8 mouse cellular contexts compared by ENCODE assay signal in genomic region chr10:26798752-26799411, GRCm38 (mm10). TPM values are rescaled to one million over a fixed set of nuclear protein-coding genes. Genes with fewer than 3 reads are reported as not detected.
DNase-seq lines count a peak whose midpoint lies in the region; ATAC-seq lines count a peak whose summit lies in the region.

No protein-coding gene starts in this region.

- H3K9me3 ChIP-seq in heart, embryonic 11.5 days (replicated peaks; ENCODE audit: control insufficient read depth, low read length): no peaks in the 10 kb centered on the region
- H3K9me3 ChIP-seq in embryonic facial prominence, embryonic 15.5 days (replicated peaks): no peaks in the 10 kb centered on the region
- H3K9me3 ChIP-seq in megakaryocyte, embryonic 14.5 days: no peaks in the 10 kb centered on the region

- DNase-seq in heart, adult 8-10 months (ENCODE audit: low spot score): no peak
- DNase-seq in B cell, adult 2 months: peak; percentile 49 to 57
- DNase-seq in embryo, embryonic 10 days (ENCODE audit: low spot score): no peak
- no peak for DNase-seq in layer of hippocampus, postnatal 14 days (ENCODE audit: low spot score in 2 of 2)
- DNase-seq in gastrocnemius, adult 8-10 months (ENCODE audit: low spot score in 2 of 2): no peak

- ATAC-seq in heart, embryonic 11.5 days (replicated peaks; ENCODE audit: insufficient number of reproducible peaks, low FRiP score, low TSS enrichment): no peak; the same call in 1 of the 2 replicates
- no peak for ATAC-seq in embryonic facial prominence, embryonic 15.5 days (ENCODE audit: insufficient number of reproducible peaks, low FRiP score, low TSS enrichment, low read depth)

- H3K27me3 ChIP-seq in heart, embryonic 11.5 days (ENCODE audit: control insufficient read depth, insufficient read depth, low read length): no peaks in the 10 kb centered on the region
- no peaks in the 10 kb centered on the region for H3K27me3 ChIP-seq in embryonic facial prominence, embryonic 15.5 days
- no peaks in the 10 kb centered on the region for H3K27me3 ChIP-seq in megakaryocyte, embryonic 14.5 days (replicated peaks)

- no peak overlapping the region for H3K4me2 ChIP-seq in heart, embryonic 11.5 days
- no peak overlapping the region for H3K4me2 ChIP-seq in embryonic facial prominence, embryonic 15.5 days (replicated peaks)

- H3K4me1 ChIP-seq in heart, embryonic 11.5 days (ENCODE audit: control insufficient read depth, insufficient read depth, low read length): peaks cover 12% of the 10 kb centered on the region
- H3K4me1 ChIP-seq in embryonic facial prominence, embryonic 15.5 days: 0 out of 2 replicates have a peak, but pooled peaks cover 5% of the 10 kb centered on the region
- peaks cover 91% of the 10 kb centered on the region for H3K4me1 ChIP-seq in megakaryocyte, embryonic 14.5 days

- WGBS in heart, embryonic 11.5 days (ENCODE audit: insufficient replicate concordance): 61% methylated on average over 10 of the region's 10 CpGs
- 70% methylated on average over 10 of the region's 10 CpGs for WGBS in embryonic facial prominence, embryonic 15.5 days

- no peaks in the 10 kb centered on the region for H3K36me3 ChIP-seq in heart, embryonic 11.5 days (ENCODE audit: control insufficient read depth, insufficient read depth, low read length)
- no peaks in the 10 kb centered on the region for H3K36me3 ChIP-seq in embryonic facial prominence, embryonic 15.5 days
- H3K36me3 ChIP-seq in megakaryocyte, embryonic 14.5 days (replicated peaks; ENCODE audit: low read length): peaks cover 66% of the 10 kb centered on the region

- no peak overlapping the region for H3K4me3 ChIP-seq in heart, embryonic 11.5 days (ENCODE audit: low read depth, low read length)
- no peak overlapping the region for H3K4me3 ChIP-seq in embryonic facial prominence, embryonic 15.5 days (replicated peaks)
- H3K4me3 ChIP-seq in megakaryocyte, embryonic 14.5 days (replicated peaks): peak overlapping the region; percentile 87

- H3K27ac ChIP-seq in heart, embryonic 11.5 days (ENCODE audit: low read depth, low read length): peak overlapping the region; percentile 64
- H3K27ac ChIP-seq in embryonic facial prominence, embryonic 15.5 days (replicated peaks): 0 out of 2 replicates have a peak overlapping the region, but pooled peaks have one; percentile 28

- H3K9ac ChIP-seq in heart, embryonic 11.5 days (ENCODE audit: low read depth, low read length): no peak overlapping the region
- H3K9ac ChIP-seq in embryonic facial prominence, embryonic 15.5 days: no peak overlapping the region

RNA-seq across cellular contexts. Expression of gene Arhgap18, which starts 45.7 kb away (rescaled TPM):
- polyA plus RNA-seq in heart, embryonic 11.5 days (2014; fragmentation: Nextera tagmentation; extraction: Ambion mirVana): 25.8 and 31.0 TPM in 2 replicates
- 10 to 100 TPM; 10.6 to 19.2 (median 12.6) TPM for total RNA-seq in heart, adult 8-10 months (2022)
- polyA plus RNA-seq in embryonic facial prominence, embryonic 15.5 days (2015; fragmentation: Nextera tagmentation; extraction: Ambion mirVana): 24.0 and 24.5 TPM in 2 replicates
- 1.3 and 9.3 TPM in 2 replicates for polyA plus RNA-seq in megakaryocyte, embryonic 14.5 days (2012; ENCODE audit: insufficient read depth, low replicate concordance)
- total RNA-seq in layer of hippocampus, postnatal 14 days (2021): 1 to 10 TPM; 6.6 to 8.5 TPM
- total RNA-seq in gastrocnemius, adult 8-10 months (2022): 1 to 10 TPM; 2.6 to 4.2 (median 3.3) TPM

Comparison
In these comparisons a context has a peak if more than half of its experiments do, and no peak if none do; other contexts are left out.
1. DNase-seq: peak in B cell, adult 2 months (2 of 2); none in heart, adult 8-10 months (single experiment), embryo, embryonic 10 days (single experiment), layer of hippocampus, postnatal 14 days (0 of 2) and gastrocnemius, adult 8-10 months (0 of 2).